Mouse (Mus musculus): Measurements from ENCODE around the gene Myo5a. TPM values are rescaled to one million over a fixed set of nuclear protein-coding genes. Genes with fewer than 3 reads are reported as not detected.

The Myo5a gene
- polyA plus RNA-seq, 2 experiments, result 1.3 to 1.6 TPM

GRCm38 (mm10) chr9:75258792-75259191 is 188.0 kb downstream of the Myo5a start:
- ATAC-seq (ENCODE audit: insufficient read depth) (no peak), DNase-seq (ENCODE audit: low read depth in 3 of 3, low spot score in 3 of 3) (no peak)
- WGBS (ENCODE audit: insufficient replicate concordance), result 51% methylated on average over 4 of the region's 4 CpGs
- Histone ChIP-seq H3K36me3 (replicated peaks; ENCODE audit: control insufficient read depth, insufficient read depth, low read depth) (no peaks in the 10 kb centered on the region), H3K9me3 (ENCODE audit: control insufficient read depth, low read length) (no peaks in the 10 kb centered on the region), H3K4me2 (ENCODE audit: low read depth) (no peak overlapping the region), H3K4me1 (replicated peaks; ENCODE audit: control insufficient read depth in 2 of 2, insufficient read depth in 2 of 2, low read length in 1 of 2) (peaks cover 0 to 11% of the 10 kb centered on the region in 2 experiments; a peak in 2 of 4 replicates), H3K27me3 (ENCODE audit: control insufficient read depth, insufficient read depth, low read length) (no peaks in the 10 kb centered on the region), H3K4me3 (ENCODE audit: insufficient read depth in 1 of 2, low read depth in 2 of 2, low read length in 2 of 2) (no peak overlapping the region), H3K27ac (no peak overlapping the region), H3K9ac (replicated peaks) (no peak overlapping the region)
- no peak for TF ChIP-seq CTCF (IDR thresholded peaks at IDR 0.05; ENCODE audit: low read depth)
- TF ChIP-seq EP300 (IDR thresholded peaks at IDR 0.05; ENCODE audit: low read depth), result no peak

GRCm38 (mm10) chr9:75259656-75260055 is 188.8 kb downstream of the Myo5a start:
- ATAC-seq (ENCODE audit: insufficient read depth), result no peak
- DNase-seq (ENCODE audit: low read depth in 3 of 3, low spot score in 3 of 3), result no peak
- 71% methylated on average over 4 of the region's 4 CpGs for WGBS (ENCODE audit: insufficient replicate concordance)
- TF ChIP-seq CTCF (IDR thresholded peaks at IDR 0.05; ENCODE audit: low read depth) (peak; percentile 55), EP300 (IDR thresholded peaks at IDR 0.05; ENCODE audit: low read depth) (no peak)
- Histone ChIP-seq H3K9ac (replicated peaks) (no peak overlapping the region), H3K36me3 (replicated peaks; ENCODE audit: control insufficient read depth, insufficient read depth, low read depth) (no peaks in the 10 kb centered on the region), H3K27ac (no peak overlapping the region), H3K9me3 (ENCODE audit: control insufficient read depth, low read length) (no peaks in the 10 kb centered on the region), H3K4me2 (ENCODE audit: low read depth) (no peak overlapping the region), H3K4me1 (replicated peaks; ENCODE audit: control insufficient read depth in 2 of 2, insufficient read depth in 2 of 2, low read length in 1 of 2) (peaks cover 0 to 11% of the 10 kb centered on the region in 2 experiments; a peak in 2 of 4 replicates), H3K4me3 (ENCODE audit: insufficient read depth in 1 of 2, low read depth in 2 of 2, low read length in 2 of 2) (no peak overlapping the region), H3K27me3 (ENCODE audit: control insufficient read depth, insufficient read depth, low read length) (no peaks in the 10 kb centered on the region)

- Histone ChIP-seq H3K27ac (no peak overlapping the region), H3K9me3 (ENCODE audit: control insufficient read depth, low read length) (no peaks in the 10 kb centered on the region), H3K4me2 (ENCODE audit: low read depth) (no peak overlapping the region), H3K36me3 (replicated peaks; ENCODE audit: control insufficient read depth, insufficient read depth, low read depth) (no peaks in the 10 kb centered on the region), H3K4me3 (ENCODE audit: insufficient read depth in 1 of 2, low read depth in 2 of 2, low read length in 2 of 2) (no peak overlapping the region), H3K4me1 (replicated peaks; ENCODE audit: control insufficient read depth in 2 of 2, insufficient read depth in 2 of 2, low read length in 1 of 2) (peaks cover 0 to 5% of the 10 kb centered on the region in 2 experiments; a peak in 2 of 4 replicates), H3K27me3 (ENCODE audit: control insufficient read depth, insufficient read depth, low read length) (no peaks in the 10 kb centered on the region), H3K9ac (replicated peaks) (no peak overlapping the region)
- ATAC-seq (ENCODE audit: insufficient read depth) (no peak), DNase-seq (ENCODE audit: low read depth in 3 of 3, low spot score in 3 of 3) (no peak)
- WGBS (ENCODE audit: insufficient replicate concordance), result 33% methylated on average over 8 of the region's 8 CpGs
- TF ChIP-seq EP300 (IDR thresholded peaks at IDR 0.05; ENCODE audit: low read depth) (no peak), CTCF (IDR thresholded peaks at IDR 0.05; ENCODE audit: low read depth) (no peak)
These were observed 190.6 kb downstream of the Myo5a start for GRCm38 (mm10) chr9:75261332-75261872.

GRCm38 (mm10) chr9:75262235-75262826 is 191.5 kb downstream of the Myo5a start:
- peak; percentile 26; the same call in 1 of the 2 replicates for ATAC-seq (ENCODE audit: insufficient read depth)
- 22% methylated on average over 8 of the region's 8 CpGs for WGBS (ENCODE audit: insufficient replicate concordance)
- Histone ChIP-seq H3K27me3 (ENCODE audit: control insufficient read depth, insufficient read depth, low read length) (no peaks in the 10 kb centered on the region), H3K9ac (replicated peaks) (no peak overlapping the region), H3K27ac (no peak overlapping the region), H3K4me1 (replicated peaks; ENCODE audit: control insufficient read depth in 2 of 2, insufficient read depth in 2 of 2, low read length in 1 of 2) (peaks cover 0 to 6% of the 10 kb centered on the region in 2 experiments; a peak in 2 of 4 replicates), H3K36me3 (replicated peaks; ENCODE audit: control insufficient read depth, insufficient read depth, low read depth) (no peaks in the 10 kb centered on the region), H3K4me2 (ENCODE audit: low read depth) (peak overlapping the region; percentile 29), H3K9me3 (ENCODE audit: control insufficient read depth, low read length) (no peaks in the 10 kb centered on the region), H3K4me3 (ENCODE audit: insufficient read depth in 1 of 2, low read depth in 2 of 2, low read length in 2 of 2) (no peak overlapping the region)
- DNase-seq (ENCODE audit: low read depth in 3 of 3, low spot score in 3 of 3), result peak in 2 of 3 experiments; percentile 14 to 17
- no peak for TF ChIP-seq EP300 (IDR thresholded peaks at IDR 0.05; ENCODE audit: low read depth)
- TF ChIP-seq CTCF (IDR thresholded peaks at IDR 0.05; ENCODE audit: low read depth), result peak; percentile 46

- ATAC-seq (ENCODE audit: insufficient read depth), result peak; percentile 43
These were observed 193.3 kb downstream of the Myo5a start for GRCm38 (mm10) chr9:75264008-75264718.

More at GRCm38 (mm10) chr9:75264008-75264718, 193.3 kb downstream of the Myo5a start:
- Histone ChIP-seq H3K36me3 (replicated peaks; ENCODE audit: control insufficient read depth, insufficient read depth, low read depth) (no peaks in the 10 kb centered on the region), H3K9me3 (ENCODE audit: control insufficient read depth, low read length) (no peaks in the 10 kb centered on the region), H3K4me3 (ENCODE audit: insufficient read depth in 1 of 2, low read depth in 2 of 2, low read length in 2 of 2) (no peak overlapping the region), H3K9ac (replicated peaks) (no peak overlapping the region), H3K27ac (no peak overlapping the region), H3K4me1 (replicated peaks; ENCODE audit: control insufficient read depth in 2 of 2, insufficient read depth in 2 of 2, low read length in 1 of 2) (peaks cover 0 to 7% of the 10 kb centered on the region in 2 experiments; a peak in 2 of 4 replicates), H3K4me2 (ENCODE audit: low read depth) (no peak overlapping the region), H3K27me3 (ENCODE audit: control insufficient read depth, insufficient read depth, low read length) (no peaks in the 10 kb centered on the region)
- TF ChIP-seq EP300 (IDR thresholded peaks at IDR 0.05; ENCODE audit: low read depth) (no peak), CTCF (IDR thresholded peaks at IDR 0.05; ENCODE audit: low read depth) (no peak)
- 37% methylated on average over 3 of the region's 3 CpGs for WGBS (ENCODE audit: insufficient replicate concordance)
- peak in 1 of 3 experiments; percentile 23 for DNase-seq (ENCODE audit: low read depth in 3 of 3, low spot score in 3 of 3)
